Mouse (Mus musculus) midbrain, postnatal 0 days (tissue): ENCODE measurements around the gene Tmem191c. TPM values are rescaled to one million over a fixed set of nuclear protein-coding genes. Genes with fewer than 3 reads are reported as not detected.

Experiments
- ATAC-seq: fragments of 200-750 bp; cut with Nextera tagmentation; 2 replicates; pipeline ENCODE4 v1.8.0; 2017; ENCODE audit warnings: moderate number of reproducible peaks, mild to moderate bottlenecking, moderate TSS enrichment, moderate library complexity; ENCODE audit not compliant: low FRiP score
- DNase-seq: peaks from one replicate; pipeline ENCODE4 v3.0.0-alpha.2; 2015; ENCODE audit warnings: low spot score
- H3K27ac ChIP-seq: fragments of 300-500 bp; sonication (generic); 2 replicates; pipeline ENCODE4 v1.5.1; 2014; ENCODE audit warnings: low read depth, mild to moderate bottlenecking, low read length, mixed read lengths
- H3K27me3 ChIP-seq: fragments of 300-500 bp; sonication (generic); 2 replicates; pipeline ENCODE4 v1.6.1; 2014; ENCODE audit warnings: low read length, control low read depth, mixed read lengths; ENCODE audit not compliant: insufficient read depth
- H3K36me3 ChIP-seq: fragments of 300-500 bp; sonication (generic); 2 replicates; pipeline ENCODE4 v1.6.1; 2014; ENCODE audit warnings: low read length, control low read depth, mixed read lengths; ENCODE audit not compliant: insufficient read depth
- H3K4me1 ChIP-seq: fragments of 300-500 bp; sonication (generic); 2 replicates; pipeline ENCODE4 v1.6.1; 2014; ENCODE audit warnings: mild to moderate bottlenecking, control low read depth, antibody characterized with exemption, low read length, mixed read lengths; ENCODE audit not compliant: insufficient read depth
- H3K4me2 ChIP-seq: fragments of 300-500 bp; sonication (generic); 2 replicates; pipeline ENCODE4 v1.6.1; 2014; ENCODE audit warnings: low read depth, mild to moderate bottlenecking, low read length, mixed read lengths; ENCODE audit not compliant: poor library complexity, severe bottlenecking
- H3K4me3 ChIP-seq: fragments of 300-500 bp; sonication (generic); 2 replicates; pipeline ENCODE4 v1.5.1; 2014; ENCODE audit warnings: low read depth, mild to moderate bottlenecking, low read length, moderate library complexity
- H3K9ac ChIP-seq: fragments of 300-500 bp; sonication (generic); replicated peaks from 2 replicates; pipeline ENCODE4 v1.6.1; 2014; ENCODE audit warnings: mild to moderate bottlenecking, low read length, moderate library complexity, mixed read lengths; ENCODE audit not compliant: poor library complexity, severe bottlenecking
- H3K9me3 ChIP-seq: fragments of 300-500 bp; sonication (generic); 2 replicates; pipeline ENCODE4 v1.6.1; 2016; ENCODE audit warnings: low read length, control low read depth
- CTCF ChIP-seq: IDR thresholded peaks from 2 replicates; pipeline ENCODE4 v1.5.1; 2016; ENCODE audit warnings: antibody characterized with exemption, mild to moderate bottlenecking
- WGBS: fragments of 180-500 bp; shearing (Covaris S2); extraction: QIAGEN DNeasy Blood & Tissue Kit; methylation state at CpG from one replicate; pipeline ENCODE4 v1.1.7; 2014; 5-methylcytosine and 5-hydroxymethylcytosine counted together
- polyA plus RNA-seq: library from polyadenylated mRNA; unstranded; fragments of >200 nt; fragmentation: Nextera tagmentation; extraction: Ambion mirVana; gene quantifications from 2 replicates; pipeline ENCODE4 v1.2.1, GENCODE M21; 2015
- total RNA-seq: library from RNA; depleted of rRNA; stranded (reverse); fragments of >200 nt; gene quantifications from 2 replicates; pipeline ENCODE4 v1.2.3, GENCODE M21; 2014

Tmem191c gene
- total and polyA plus RNA-seq, 2 experiments from 2014 or later, result 80.4 to 126 TPM

- H3K9ac ChIP-seq, result no peak overlapping the region
- H3K27ac ChIP-seq, result no peak overlapping the region
- DNase-seq (no peak), ATAC-seq (no peak)
- no peaks in the 10 kb centered on the region for H3K4me1 ChIP-seq
- no peak for TF ChIP-seq CTCF
- H3K4me3 ChIP-seq, result no peak overlapping the region
- WGBS, result 93% methylated on average over 5 of the region's 5 CpGs
- H3K4me2 ChIP-seq, result no peak overlapping the region
- no peaks in the 10 kb centered on the region for H3K36me3 ChIP-seq
- H3K27me3 ChIP-seq, result no peaks in the 10 kb centered on the region
- H3K9me3 ChIP-seq, result no peaks in the 10 kb centered on the region
Observed at GRCm38 (mm10) chr16:17269872-17270271, 6.0 kb upstream of the Tmem191c start.

DNA sequence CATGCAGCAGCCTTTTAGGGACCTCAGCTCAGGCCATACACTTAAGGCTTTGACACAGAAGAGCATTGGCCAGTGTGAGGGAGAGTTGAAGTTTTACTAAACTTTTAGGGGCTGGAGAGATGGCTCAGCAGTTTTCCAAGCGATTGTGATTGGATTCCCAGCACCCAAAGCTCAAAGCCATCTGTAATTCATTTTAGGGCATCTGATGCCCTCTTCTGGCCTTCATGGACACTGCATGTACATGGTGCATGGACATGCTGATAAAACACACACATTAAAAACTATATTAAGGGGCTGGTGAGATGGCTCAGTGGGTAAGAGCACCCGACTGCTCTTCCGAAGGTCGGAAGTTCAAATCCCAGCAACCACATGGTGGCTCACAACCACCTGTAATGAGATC is 4.8 kb upstream of the Tmem191c start:
- Histone ChIP-seq H3K36me3 (no peaks in the 10 kb centered on the region), H3K27me3 (no peaks in the 10 kb centered on the region), H3K9me3 (no peaks in the 10 kb centered on the region), H3K9ac (no peak overlapping the region), H3K4me2 (no peak overlapping the region), H3K4me1 (no peaks in the 10 kb centered on the region), H3K27ac (no peak overlapping the region), H3K4me3 (no peak overlapping the region)
- no peak for ATAC-seq
- TF ChIP-seq CTCF, result peak; percentile 53
- WGBS, result 76% methylated on average over 4 of the region's 4 CpGs
- DNase-seq, result no peak

- DNase-seq (no peak), ATAC-seq (no peak)
- Histone ChIP-seq H3K9ac (no peak overlapping the region), H3K27me3 (no peaks in the 10 kb centered on the region), H3K27ac (no peak overlapping the region), H3K9me3 (no peaks in the 10 kb centered on the region), H3K4me1 (no peaks in the 10 kb centered on the region), H3K4me3 (no peak overlapping the region), H3K4me2 (no peak overlapping the region), H3K36me3 (no peaks in the 10 kb centered on the region)
- WGBS, result 78% methylated on average over 6 of the region's 6 CpGs
- TF ChIP-seq CTCF, result no peak
Observed at GRCm38 (mm10) chr16:17271856-17272255, 4.0 kb upstream of the Tmem191c start.

- peak overlapping the region; percentile 73 for H3K4me2 ChIP-seq
- WGBS, result under 1% methylated on average over 60 of the region's 62 CpGs
- peak overlapping the region; percentile 85 for H3K27ac ChIP-seq
- DNase-seq (peak; percentile 93), ATAC-seq (peak; percentile 87)
- peaks cover 15% of the 10 kb centered on the region for H3K36me3 ChIP-seq
- no peaks in the 10 kb centered on the region for H3K27me3 ChIP-seq
- H3K4me1 ChIP-seq, result no peaks in the 10 kb centered on the region
- TF ChIP-seq CTCF, result peak; percentile 93
- H3K9me3 ChIP-seq, result no peaks in the 10 kb centered on the region
- H3K4me3 ChIP-seq, result peak overlapping the region; percentile 54
- peak overlapping the region; percentile 61 for H3K9ac ChIP-seq
Observed at GRCm38 (mm10) chr16:17276164-17277151, 581 bp downstream of the Tmem191c start.

GRCm38 (mm10) chr16:17277342-17278211 is 1.7 kb downstream of the Tmem191c start:
- H3K9ac ChIP-seq, result peak overlapping the region; percentile 61
- DNase-seq, result peak; percentile 65
- peak overlapping the region; percentile 73 for H3K4me2 ChIP-seq
- TF ChIP-seq CTCF, result no peak
- H3K4me1 ChIP-seq, result no peaks in the 10 kb centered on the region
- peaks cover 25% of the 10 kb centered on the region for H3K36me3 ChIP-seq
- H3K27ac ChIP-seq, result peak overlapping the region; percentile 51
- peak overlapping the region; percentile 54 for H3K4me3 ChIP-seq
- no peaks in the 10 kb centered on the region for H3K9me3 ChIP-seq
- 6% methylated on average over 61 of the region's 61 CpGs for WGBS
- ATAC-seq, result peak; percentile 35
- no peaks in the 10 kb centered on the region for H3K27me3 ChIP-seq
